Mouse (Mus musculus): ENCODE results near the gene Pvalb. TPM values are rescaled to one million over a fixed set of nuclear protein-coding genes. Genes with fewer than 3 reads are reported as not detected.
A peak's percentile ranks its signal among the peaks of the same experiment; 100 is the strongest.

The Pvalb gene
- polyA plus RNA-seq, 1 experiment = 0.06 TPM

GRCm38 (mm10) chr15:78244695-78245492, 38.7 kb upstream of the Pvalb start, which contains the start of gene Ncf4:
Gene Ncf4 (plus strand): TSS chr15:78244801.
- TF ChIP-seq CEBPB (IDR thresholded peaks at IDR 0.05; ENCODE audit: low read depth) = no peak
- no peak for TF ChIP-seq MYOD1 (IDR thresholded peaks at IDR 0.05; ENCODE audit: control insufficient read depth, insufficient read length, low read depth)
- no peak for TF ChIP-seq MYOG (IDR thresholded peaks at IDR 0.05; ENCODE audit: control insufficient read depth, extremely low read depth, insufficient read length)
- TF ChIP-seq CTCF (IDR thresholded peaks at IDR 0.05; ENCODE audit: control insufficient read depth, insufficient read depth, insufficient read length) = no peak
- TF ChIP-seq MAX (IDR thresholded peaks at IDR 0.05) = no peak
- TF ChIP-seq USF1 (IDR thresholded peaks at IDR 0.05; ENCODE audit: low read depth) = no peak
- no peak for TF ChIP-seq FOSL1 (IDR thresholded peaks at IDR 0.05; ENCODE audit: insufficient read depth, low read length, poor library complexity, severe bottlenecking)
- no peak within 1 kb of the TSS for H3K4me3 ChIP-seq (ENCODE audit: insufficient read depth, poor library complexity, severe bottlenecking)
- H3ac ChIP-seq (ENCODE audit: control insufficient read depth, insufficient read length, low read depth) = no peak within 1 kb of the TSS
- H3K79me3 ChIP-seq (ENCODE audit: low read depth) = no peaks in the 10 kb centered on the region
- H3K36me3 ChIP-seq (ENCODE audit: control insufficient read depth, insufficient read depth) = no peaks in the 10 kb centered on the region
- peaks cover 91% of the 10 kb centered on the region for H3K27me3 ChIP-seq (ENCODE audit: control insufficient read depth, insufficient read depth, insufficient read length)
- H3K79me2 ChIP-seq (ENCODE audit: control insufficient read depth, insufficient read depth) = no peaks in the 10 kb centered on the region

GRCm38 (mm10) chr15:78243774-78244173, 37.6 kb upstream of the Pvalb start:
- no peak overlapping the region for H3ac ChIP-seq (ENCODE audit: control insufficient read depth, insufficient read length, low read depth)
- TF ChIP-seq MYOD1 (IDR thresholded peaks at IDR 0.05; ENCODE audit: control insufficient read depth, insufficient read length, low read depth) (no peak), CTCF (IDR thresholded peaks at IDR 0.05; ENCODE audit: control insufficient read depth, insufficient read depth, insufficient read length) (no peak)
- H3K36me3 ChIP-seq (ENCODE audit: control insufficient read depth, insufficient read depth) = no peaks in the 10 kb centered on the region
- no peak overlapping the region for H3K4me3 ChIP-seq (ENCODE audit: insufficient read depth, poor library complexity, severe bottlenecking)
- H3K79me3 ChIP-seq (ENCODE audit: low read depth) = no peaks in the 10 kb centered on the region
- H3K79me2 ChIP-seq (ENCODE audit: control insufficient read depth, insufficient read depth) = no peaks in the 10 kb centered on the region
- H3K27me3 ChIP-seq (ENCODE audit: control insufficient read depth, insufficient read depth, insufficient read length) = peaks cover 82% of the 10 kb centered on the region

- Histone ChIP-seq H3K4me3 (ENCODE audit: insufficient read depth, poor library complexity, severe bottlenecking) (no peak overlapping the region), H3ac (ENCODE audit: control insufficient read depth, insufficient read length, low read depth) (no peak overlapping the region), H3K79me2 (ENCODE audit: control insufficient read depth, insufficient read depth) (no peaks in the 10 kb centered on the region), H3K27me3 (ENCODE audit: control insufficient read depth, insufficient read depth, insufficient read length) (peaks cover 81% of the 10 kb centered on the region), H3K79me3 (ENCODE audit: low read depth) (no peaks in the 10 kb centered on the region), H3K36me3 (ENCODE audit: control insufficient read depth, insufficient read depth) (no peaks in the 10 kb centered on the region)
- TF ChIP-seq FOSL1 (IDR thresholded peaks at IDR 0.05; ENCODE audit: insufficient read depth, low read length, poor library complexity, severe bottlenecking) (no peak), USF1 (IDR thresholded peaks at IDR 0.05; ENCODE audit: low read depth) (peak; percentile 32)
Measured at GRCm38 (mm10) chr15:78243061-78243460, 36.9 kb upstream of the Pvalb start.

- peaks cover 77% of the 10 kb centered on the region for H3K27me3 ChIP-seq (ENCODE audit: control insufficient read depth, insufficient read depth, insufficient read length)
- H3ac ChIP-seq (ENCODE audit: control insufficient read depth, insufficient read length, low read depth) = no peak overlapping the region
- TF ChIP-seq MYOG (IDR thresholded peaks at IDR 0.05; ENCODE audit: control insufficient read depth, extremely low read depth, insufficient read length) (no peak), CTCF (IDR thresholded peaks at IDR 0.05; ENCODE audit: control insufficient read depth, insufficient read depth, insufficient read length) (no peak), CEBPB (IDR thresholded peaks at IDR 0.05; ENCODE audit: low read depth) (no peak), MYOD1 (IDR thresholded peaks at IDR 0.05; ENCODE audit: control insufficient read depth, insufficient read length, low read depth) (no peak), FOSL1 (IDR thresholded peaks at IDR 0.05; ENCODE audit: insufficient read depth, low read length, poor library complexity, severe bottlenecking) (no peak), MAX (IDR thresholded peaks at IDR 0.05) (no peak), USF1 (IDR thresholded peaks at IDR 0.05; ENCODE audit: low read depth) (no peak)
- H3K79me3 ChIP-seq (ENCODE audit: low read depth) = no peaks in the 10 kb centered on the region
- no peaks in the 10 kb centered on the region for H3K36me3 ChIP-seq (ENCODE audit: control insufficient read depth, insufficient read depth)
- H3K4me3 ChIP-seq (ENCODE audit: insufficient read depth, poor library complexity, severe bottlenecking) = no peak overlapping the region
- H3K79me2 ChIP-seq (ENCODE audit: control insufficient read depth, insufficient read depth) = no peaks in the 10 kb centered on the region
Measured at GRCm38 (mm10) chr15:78241335-78241734, 35.1 kb upstream of the Pvalb start.

GRCm38 (mm10) chr15:78239956-78240617, 33.9 kb upstream of the Pvalb start:
- Histone ChIP-seq H3K27me3 (ENCODE audit: control insufficient read depth, insufficient read depth, insufficient read length) (peaks cover 74% of the 10 kb centered on the region), H3K79me2 (ENCODE audit: control insufficient read depth, insufficient read depth) (no peaks in the 10 kb centered on the region), H3ac (ENCODE audit: control insufficient read depth, insufficient read length, low read depth) (no peak overlapping the region), H3K4me3 (ENCODE audit: insufficient read depth, poor library complexity, severe bottlenecking) (no peak overlapping the region), H3K36me3 (ENCODE audit: control insufficient read depth, insufficient read depth) (no peaks in the 10 kb centered on the region), H3K79me3 (ENCODE audit: low read depth) (no peaks in the 10 kb centered on the region)
- no peak for TF ChIP-seq MAX (IDR thresholded peaks at IDR 0.05)
- TF ChIP-seq FOSL1 (IDR thresholded peaks at IDR 0.05; ENCODE audit: insufficient read depth, low read length, poor library complexity, severe bottlenecking) = no peak
- no peak for TF ChIP-seq CEBPB (IDR thresholded peaks at IDR 0.05; ENCODE audit: low read depth)
- TF ChIP-seq CTCF (IDR thresholded peaks at IDR 0.05; ENCODE audit: control insufficient read depth, insufficient read depth, insufficient read length) = no peak
- TF ChIP-seq USF1 (IDR thresholded peaks at IDR 0.05; ENCODE audit: low read depth) = no peak
- no peak for TF ChIP-seq MYOG (IDR thresholded peaks at IDR 0.05; ENCODE audit: control insufficient read depth, extremely low read depth, insufficient read length)
- no peak for TF ChIP-seq MYOD1 (IDR thresholded peaks at IDR 0.05; ENCODE audit: control insufficient read depth, insufficient read length, low read depth)

Measured in C2C12 (cell line).